Mouse (Mus musculus) gastrocnemius, postnatal 14 days (tissue): ENCODE results near the gene Gm10644. TPM values are rescaled to one million over a fixed set of nuclear protein-coding genes. Genes with fewer than 3 reads are reported as not detected.
A peak's percentile ranks its signal among the peaks of the same experiment; 100 is the strongest.

ENCODE experiments used
- DNase-seq: peaks from one replicate; pipeline ENCODE4 v3.0.0; 2021; ENCODE audit warnings: mixed read lengths
- intact Hi-C: fragments of 180-260 bp; cut with DNase I; formaldehyde crosslinking; loops from one replicate; pipeline ENCODE4 v1.15.1; 2025; ENCODE audit warnings: low total_unique reads
- total RNA-seq, 2 experiments: library from RNA; stranded (reverse); gene quantifications; 2 replicates each; pipeline ENCODE4 v1.2.3; 2021

The Gm10644 gene
- total RNA-seq, 2 experiments from 2014 or later, result 0.11 to 0.14 TPM

GRCm38 (mm10) chr8:83942446-83942845, 12.6 kb downstream of the Gm10644 start:
- no peak for DNase-seq
- intact Hi-C loops, result no loop called here

- intact Hi-C loops, result no loop called here
- DNase-seq, result no peak
These were observed 13.8 kb downstream of the Gm10644 start for GRCm38 (mm10) chr8:83941066-83941677.

GRCm38 (mm10) chr8:83938330-83938729, 16.7 kb downstream of the Gm10644 start:
- intact Hi-C loops, result no loop called here
- DNase-seq, result no peak

- intact Hi-C loops, result no loop called here
- no peak for DNase-seq
These were observed 17.4 kb downstream of the Gm10644 start for GRCm38 (mm10) chr8:83937645-83938044.

GRCm38 (mm10) chr8:83935435-83935834, 19.6 kb downstream of the Gm10644 start:
- DNase-seq, result no peak
- intact Hi-C loops, result no loop called here

- intact Hi-C loops, result no loop called here
- DNase-seq, result no peak
These were observed 20.0 kb downstream of the Gm10644 start for GRCm38 (mm10) chr8:83934994-83935393.

GRCm38 (mm10) chr8:83934222-83934621, 20.8 kb downstream of the Gm10644 start:
- DNase-seq, result no peak
- intact Hi-C loops, result no loop called here

GRCm38 (mm10) chr8:83926266-83926665, 28.7 kb downstream of the Gm10644 start:
- intact Hi-C loops, result no loop called here
- peak; percentile 7 for DNase-seq

- DNase-seq, result peak; percentile 1
- intact Hi-C loops, result no loop called here
These were observed 30.4 kb downstream of the Gm10644 start for GRCm38 (mm10) chr8:83924585-83924984.

GRCm38 (mm10) chr8:83922727-83923126, 32.3 kb downstream of the Gm10644 start:
- intact Hi-C loops, result no loop called here
- no peak for DNase-seq

- DNase-seq, result peak; percentile 65
- intact Hi-C loops, result no loop called here
These were observed 33.4 kb downstream of the Gm10644 start for GRCm38 (mm10) chr8:83921558-83921957.

GRCm38 (mm10) chr8:83917566-83917965, 37.4 kb downstream of the Gm10644 start:
- DNase-seq, result no peak
- intact Hi-C loops, result no loop called here

GRCm38 (mm10) chr8:83916015-83916414, 39.0 kb downstream of the Gm10644 start:
- no peak for DNase-seq
- intact Hi-C loops, result no loop called here

GRCm38 (mm10) chr8:83914860-83915259, 40.1 kb downstream of the Gm10644 start:
- intact Hi-C loops, result no loop called here
- no peak for DNase-seq

GRCm38 (mm10) chr8:83914232-83914631, 40.8 kb downstream of the Gm10644 start:
- intact Hi-C loops, result no loop called here

GRCm38 (mm10) chr8:83911809-83912731, 42.9 kb downstream of the Gm10644 start:
- intact Hi-C loops, result no loop called here
- DNase-seq, result no peak

More at GRCm38 (mm10) chr8:83914232-83914631, 40.8 kb downstream of the Gm10644 start:
- DNase-seq, result no peak

GRCm38 (mm10) chr8:83909311-83909710, 45.7 kb downstream of the Gm10644 start:
- DNase-seq, result no peak
- intact Hi-C loops, result no loop called here

- intact Hi-C loops, result no loop called here
- DNase-seq, result no peak
These were observed 46.4 kb downstream of the Gm10644 start for GRCm38 (mm10) chr8:83908583-83908982.

- intact Hi-C loops, result no loop called here
- DNase-seq, result peak; percentile 37
These were observed 51.9 kb downstream of the Gm10644 start for GRCm38 (mm10) chr8:83902961-83903666.
